Mouse (Mus musculus) forebrain, postnatal 0 days (tissue): ENCODE measurements around the gene 3110021N24Rik. TPM values are rescaled to one million over a fixed set of nuclear protein-coding genes. Genes with fewer than 3 reads are reported as not detected.

ENCODE experiments used
- ATAC-seq: fragments of 200-750 bp; cut with Nextera tagmentation; 2 replicates; pipeline ENCODE4 v1.8.0; 2017; ENCODE audit warnings: mild to moderate bottlenecking, moderate library complexity
- DNase-seq: peaks from one replicate; pipeline ENCODE4 v3.0.0-alpha.2; 2015
- H3K27ac ChIP-seq: fragments of 300-500 bp; sonication (generic); 2 replicates; pipeline ENCODE4 v1.5.1; 2014; ENCODE audit warnings: low read depth, mild to moderate bottlenecking, antibody characterized with exemption, low read length, moderate library complexity, mixed read lengths
- H3K27me3 ChIP-seq: fragments of 300-500 bp; sonication (generic); 2 replicates; pipeline ENCODE4 v1.6.1; 2014; ENCODE audit warnings: mild to moderate bottlenecking, low read length, mixed read lengths; ENCODE audit not compliant: insufficient read depth
- H3K36me3 ChIP-seq: fragments of 300-500 bp; sonication (generic); 2 replicates; pipeline ENCODE4 v1.6.1; 2014; ENCODE audit warnings: mild to moderate bottlenecking, moderate library complexity; ENCODE audit not compliant: insufficient read depth
- H3K4me1 ChIP-seq: fragments of 300-500 bp; sonication (generic); 2 replicates; pipeline ENCODE4 v1.6.1; 2014; ENCODE audit warnings: antibody characterized with exemption; ENCODE audit not compliant: insufficient read depth
- H3K4me2 ChIP-seq: fragments of 300-500 bp; sonication (generic); 2 replicates; pipeline ENCODE4 v1.6.1; 2014; ENCODE audit warnings: low read depth, mild to moderate bottlenecking, moderate library complexity
- H3K4me3 ChIP-seq: fragments of 300-500 bp; sonication (generic); 2 replicates; pipeline ENCODE4 v1.5.1; 2014; ENCODE audit warnings: low read depth, low read length, mixed read lengths
- H3K9ac ChIP-seq: fragments of 300-500 bp; sonication (generic); 2 replicates; pipeline ENCODE4 v1.6.1; 2014; ENCODE audit warnings: mild to moderate bottlenecking
- H3K9me3 ChIP-seq: fragments of 300-500 bp; sonication (generic); 2 replicates; pipeline ENCODE4 v1.6.1; 2016; ENCODE audit warnings: low read length
- CTCF ChIP-seq: sonication (generic); IDR thresholded peaks from 2 replicates; pipeline ENCODE4 v1.5.1; 2016; ENCODE audit warnings: antibody characterized with exemption, control low read depth, low read depth
- WGBS: fragments of 180-500 bp; shearing (Covaris S2); extraction: QIAGEN DNeasy Blood & Tissue Kit; methylation state at CpG from one replicate; pipeline ENCODE4 v1.1.7; 2014; 5-methylcytosine and 5-hydroxymethylcytosine counted together
- polyA plus RNA-seq: library from polyadenylated mRNA; unstranded; fragments of >200 nt; fragmentation: Nextera tagmentation; extraction: Ambion mirVana; gene quantifications from 2 replicates; pipeline ENCODE4 v1.2.1, GENCODE M21; 2015
- total RNA-seq: library from RNA; depleted of rRNA; stranded (reverse); fragments of >200 nt; gene quantifications from 2 replicates; pipeline ENCODE4 v1.2.3, GENCODE M21; 2014; rRNA removed

The 3110021N24Rik gene
- total and polyA plus RNA-seq, 2 experiments from 2014 or later: 1.9 TPM; not detected in 1

DNA sequence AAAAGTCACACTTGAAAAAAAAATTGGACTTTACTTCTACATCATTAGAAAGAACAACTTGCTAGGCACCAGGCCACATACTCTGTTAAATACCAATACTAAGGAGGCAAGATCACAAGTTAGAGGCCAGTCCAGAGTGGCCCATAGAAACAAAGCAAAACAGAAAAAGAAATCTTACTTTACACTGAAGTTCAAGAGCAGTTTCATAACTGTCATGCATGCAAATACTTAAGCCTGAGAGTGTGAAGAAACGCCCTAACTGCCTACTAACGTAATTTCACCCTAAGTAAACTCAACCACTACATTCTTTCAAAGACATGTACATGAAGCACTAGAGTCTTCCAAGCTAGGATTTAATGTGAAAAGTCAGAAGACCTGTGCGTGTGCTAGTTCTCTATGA is 106.2 kb downstream of the 3110021N24Rik start:
- no peak for ATAC-seq
- Histone ChIP-seq H3K4me2 (no peak overlapping the region), H3K9ac (no peak overlapping the region), H3K9me3 (no peaks in the 10 kb centered on the region), H3K36me3 (peaks cover 39% of the 10 kb centered on the region), H3K27ac (no peak overlapping the region), H3K27me3 (no peaks in the 10 kb centered on the region), H3K4me1 (no peaks in the 10 kb centered on the region), H3K4me3 (no peak overlapping the region)
- DNase-seq: no peak
- WGBS: 92% methylated on average over 3 of the region's 3 CpGs
- TF ChIP-seq CTCF: no peak

GRCm38 (mm10) chr4:108826096-108826495 is 106.6 kb downstream of the 3110021N24Rik start:
- no peak for TF ChIP-seq CTCF
- H3K4me3 ChIP-seq: no peak overlapping the region
- no peaks in the 10 kb centered on the region for H3K9me3 ChIP-seq
- WGBS: 85% methylated on average over 1 of the region's 1 CpGs
- no peaks in the 10 kb centered on the region for H3K27me3 ChIP-seq
- DNase-seq (no peak), ATAC-seq (no peak)
- no peak overlapping the region for H3K9ac ChIP-seq
- peaks cover 39% of the 10 kb centered on the region for H3K36me3 ChIP-seq
- no peak overlapping the region for H3K4me2 ChIP-seq
- no peak overlapping the region for H3K27ac ChIP-seq
- H3K4me1 ChIP-seq: peaks cover 3% of the 10 kb centered on the region; the same call in 1 of the 2 replicates

- Histone ChIP-seq H3K9me3 (no peaks in the 10 kb centered on the region), H3K36me3 (peaks cover 39% of the 10 kb centered on the region), H3K4me3 (no peak overlapping the region), H3K4me2 (no peak overlapping the region), H3K9ac (no peak overlapping the region), H3K4me1 (peaks cover 6% of the 10 kb centered on the region; the same call in 1 of the 2 replicates), H3K27me3 (no peaks in the 10 kb centered on the region), H3K27ac (no peak overlapping the region)
- no peak for ATAC-seq
- no peak for DNase-seq
- WGBS: 91% methylated on average over 2 of the region's 2 CpGs
- no peak for TF ChIP-seq CTCF
Observed at GRCm38 (mm10) chr4:108826643-108827042, 107.2 kb downstream of the 3110021N24Rik start.

DNA sequence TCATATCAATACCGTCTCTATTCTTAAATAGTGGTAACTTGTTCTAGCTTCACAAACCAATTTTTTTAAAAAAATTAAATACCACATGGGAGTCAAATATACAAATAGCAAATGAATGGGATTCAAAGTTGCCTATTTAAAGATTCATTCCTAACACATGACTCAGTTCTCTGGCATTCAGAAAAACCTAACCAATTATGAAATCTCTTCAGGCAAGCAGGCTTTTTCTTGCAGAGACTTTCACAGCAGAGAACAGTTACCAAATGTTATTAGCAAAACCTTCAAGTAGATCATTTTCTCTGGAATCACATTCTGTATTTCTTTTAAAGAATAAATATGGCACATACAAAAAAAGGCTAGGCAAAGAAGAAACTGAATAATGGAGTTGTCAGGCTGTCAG is 111.2 kb downstream of the 3110021N24Rik start:
- Histone ChIP-seq H3K27ac (no peak overlapping the region), H3K4me1 (peaks cover 15% of the 10 kb centered on the region; the same call in 1 of the 2 replicates), H3K9ac (no peak overlapping the region), H3K36me3 (0 out of 2 replicates have a peak, but pooled peaks cover 14% of the 10 kb centered on the region), H3K4me2 (no peak overlapping the region), H3K27me3 (no peaks in the 10 kb centered on the region), H3K9me3 (no peaks in the 10 kb centered on the region), H3K4me3 (no peak overlapping the region)
- no peak for TF ChIP-seq CTCF
- ATAC-seq (no peak), DNase-seq (no peak)
- 74% methylated on average over 1 of the region's 1 CpGs for WGBS

Other genes starting within 250 kb of the 3110021N24Rik start
- 63.1 and 66.0 TPM in 2 replicates for gene Prpf38a, start 140.3 kb upstream of the 3110021N24Rik start, total RNA-seq
- gene Prpf38a, start 140.3 kb upstream of the 3110021N24Rik start, polyA plus RNA-seq: 68.7 and 69.2 TPM in 2 replicates
- gene Orc1, start 140.2 kb upstream of the 3110021N24Rik start, total RNA-seq: 0.46 and 1.5 TPM in 2 replicates
- gene Orc1, start 140.2 kb upstream of the 3110021N24Rik start, polyA plus RNA-seq: 0.58 and 0.85 TPM in 2 replicates
- gene Cc2d1b, start 99.7 kb upstream of the 3110021N24Rik start, total RNA-seq: 45.1 and 59.7 TPM in 2 replicates
- 12.0 and 14.5 TPM in 2 replicates for gene Cc2d1b, start 99.7 kb upstream of the 3110021N24Rik start, polyA plus RNA-seq
- gene Zfyve9, start 61.1 kb downstream of the 3110021N24Rik start, total RNA-seq: 32.5 and 39.2 TPM in 2 replicates
- 5.1 and 6.8 TPM in 2 replicates for gene Zfyve9, start 61.1 kb downstream of the 3110021N24Rik start, polyA plus RNA-seq
- 119 and 164 TPM in 2 replicates for gene Btf3l4, start 114.0 kb downstream of the 3110021N24Rik start, total RNA-seq
- gene Btf3l4, start 114.0 kb downstream of the 3110021N24Rik start, polyA plus RNA-seq: 186 and 197 TPM in 2 replicates
- 54.0 and 71.9 TPM in 2 replicates for gene Txndc12, start 115.0 kb downstream of the 3110021N24Rik start, total RNA-seq
- 65.1 and 71.9 TPM in 2 replicates for gene Txndc12, start 115.0 kb downstream of the 3110021N24Rik start, polyA plus RNA-seq
- gene Kti12, start 128.1 kb downstream of the 3110021N24Rik start, total RNA-seq: 20.1 and 34.4 TPM in 2 replicates
- 26.3 and 32.2 TPM in 2 replicates for gene Kti12, start 128.1 kb downstream of the 3110021N24Rik start, polyA plus RNA-seq
- gene A730015C16Rik, start 129.0 kb downstream of the 3110021N24Rik start, total RNA-seq: 0.86 and 1.1 TPM in 2 replicates
- 0.93 and 1.2 TPM in 2 replicates for gene A730015C16Rik, start 129.0 kb downstream of the 3110021N24Rik start, polyA plus RNA-seq
- gene Rab3b, start 159.4 kb downstream of the 3110021N24Rik start, total RNA-seq: 70.2 and 86.2 TPM in 2 replicates
- 287 and 298 TPM in 2 replicates for gene Rab3b, start 159.4 kb downstream of the 3110021N24Rik start, polyA plus RNA-seq